Mouse (Mus musculus): ENCODE measurements at regions not wholly inside any gene's neighbourhood (a gene's known extent, or its start where the extent isn't known, plus 50 kb on each side); places are given as distances from the start of the nearest gene placed in this dataset.

- Histone ChIP-seq H3K4me1 (no peaks in the 10 kb centered on the region), H3K4me3 (no peak overlapping the region), H3K36me3 (no peaks in the 10 kb centered on the region), H3K4me2 (no peak overlapping the region), H3K27me3 (no peaks in the 10 kb centered on the region), H3K9me3 (no peaks in the 10 kb centered on the region), H3K9ac (no peak overlapping the region), H3K27ac (no peak overlapping the region)
- WGBS: 71% methylated on average over 6 of the region's 6 CpGs
- no peak for ATAC-seq (ENCODE audit: borderline replicate concordance, extremely low read depth, low FRiP score, low TSS enrichment)
Observed at GRCm38 (mm10) chr2:77358176-77358575, 77.8 kb upstream of the Sestd1 start.

GRCm38 (mm10) chr2:77356798-77357197 is 76.4 kb upstream of the Sestd1 start:
- Histone ChIP-seq H3K4me2 (no peak overlapping the region), H3K4me1 (no peaks in the 10 kb centered on the region), H3K36me3 (no peaks in the 10 kb centered on the region), H3K27ac (no peak overlapping the region), H3K27me3 (no peaks in the 10 kb centered on the region), H3K9ac (no peak overlapping the region), H3K4me3 (no peak overlapping the region), H3K9me3 (no peaks in the 10 kb centered on the region)
- WGBS: 63% methylated on average over 10 of the region's 10 CpGs
- no peak for ATAC-seq (ENCODE audit: borderline replicate concordance, extremely low read depth, low FRiP score, low TSS enrichment)

- WGBS: 69% methylated on average over 8 of the region's 8 CpGs
- Histone ChIP-seq H3K27ac (no peak overlapping the region), H3K4me2 (no peak overlapping the region), H3K4me3 (no peak overlapping the region), H3K9ac (no peak overlapping the region), H3K27me3 (no peaks in the 10 kb centered on the region), H3K4me1 (no peaks in the 10 kb centered on the region), H3K9me3 (no peaks in the 10 kb centered on the region), H3K36me3 (no peaks in the 10 kb centered on the region)
- no peak for ATAC-seq (ENCODE audit: borderline replicate concordance, extremely low read depth, low FRiP score, low TSS enrichment)
Observed at GRCm38 (mm10) chr2:77351987-77352628, 71.7 kb upstream of the Sestd1 start.

- Histone ChIP-seq H3K27ac (no peak overlapping the region), H3K4me3 (no peak overlapping the region), H3K4me2 (no peak overlapping the region), H3K4me1 (no peaks in the 10 kb centered on the region), H3K9ac (no peak overlapping the region), H3K27me3 (no peaks in the 10 kb centered on the region), H3K9me3 (no peaks in the 10 kb centered on the region), H3K36me3 (no peaks in the 10 kb centered on the region)
- 93% methylated on average over 5 of the region's 5 CpGs for WGBS
- ATAC-seq (ENCODE audit: borderline replicate concordance, extremely low read depth, low FRiP score, low TSS enrichment): no peak
Observed at GRCm38 (mm10) chr2:77347027-77347426, 66.6 kb upstream of the Sestd1 start.

- no peak overlapping the region for H3K4me3 ChIP-seq
- no peak overlapping the region for H3K9ac ChIP-seq
- no peaks in the 10 kb centered on the region for H3K36me3 ChIP-seq
- H3K27me3 ChIP-seq: no peaks in the 10 kb centered on the region
- no peaks in the 10 kb centered on the region for H3K4me1 ChIP-seq
- no peak overlapping the region for H3K27ac ChIP-seq
- no peak overlapping the region for H3K4me2 ChIP-seq
- H3K9me3 ChIP-seq: no peaks in the 10 kb centered on the region
- WGBS: 93% methylated on average over 16 of the region's 16 CpGs
- ATAC-seq (ENCODE audit: borderline replicate concordance, extremely low read depth, low FRiP score, low TSS enrichment): no peak
Observed at GRCm38 (mm10) chr2:77343736-77344440, 63.5 kb upstream of the Sestd1 start.

GRCm38 (mm10) chr2:77342416-77342815 is 62.0 kb upstream of the Sestd1 start:
- no peaks in the 10 kb centered on the region for H3K27me3 ChIP-seq
- ATAC-seq (ENCODE audit: borderline replicate concordance, extremely low read depth, low FRiP score, low TSS enrichment): no peak
- H3K36me3 ChIP-seq: no peaks in the 10 kb centered on the region
- no peak overlapping the region for H3K4me2 ChIP-seq
- no peaks in the 10 kb centered on the region for H3K4me1 ChIP-seq
- H3K9ac ChIP-seq: no peak overlapping the region
- H3K9me3 ChIP-seq: no peaks in the 10 kb centered on the region
- WGBS: 28% methylated on average over 2 of the region's 2 CpGs
- no peak overlapping the region for H3K27ac ChIP-seq
- H3K4me3 ChIP-seq: no peak overlapping the region

GRCm38 (mm10) chr2:77341575-77342332 is 61.4 kb upstream of the Sestd1 start:
- Histone ChIP-seq H3K4me3 (no peak overlapping the region), H3K4me2 (no peak overlapping the region), H3K36me3 (no peaks in the 10 kb centered on the region), H3K9me3 (no peaks in the 10 kb centered on the region), H3K4me1 (no peaks in the 10 kb centered on the region), H3K9ac (no peak overlapping the region), H3K27ac (no peak overlapping the region), H3K27me3 (no peaks in the 10 kb centered on the region)
- WGBS: 43% methylated on average over 12 of the region's 12 CpGs
- ATAC-seq (ENCODE audit: borderline replicate concordance, extremely low read depth, low FRiP score, low TSS enrichment): peak; percentile 29; the same call in 1 of the 2 replicates

- ATAC-seq (ENCODE audit: borderline replicate concordance, extremely low read depth, low FRiP score, low TSS enrichment): no peak
- H3K4me1 ChIP-seq: no peaks in the 10 kb centered on the region
- H3K9me3 ChIP-seq: no peaks in the 10 kb centered on the region
- H3K4me3 ChIP-seq: no peak overlapping the region
- no peak overlapping the region for H3K4me2 ChIP-seq
- H3K9ac ChIP-seq: no peak overlapping the region
- no peak overlapping the region for H3K27ac ChIP-seq
- 86% methylated on average over 6 of the region's 6 CpGs for WGBS
- H3K27me3 ChIP-seq: no peaks in the 10 kb centered on the region
- no peaks in the 10 kb centered on the region for H3K36me3 ChIP-seq
Observed at GRCm38 (mm10) chr2:77340076-77340475, 59.7 kb upstream of the Sestd1 start.

GRCm38 (mm10) chr2:77337786-77338406 is 57.5 kb upstream of the Sestd1 start:
- H3K4me2 ChIP-seq: no peak overlapping the region
- H3K4me3 ChIP-seq: no peak overlapping the region
- H3K4me1 ChIP-seq: no peaks in the 10 kb centered on the region
- H3K9ac ChIP-seq: no peak overlapping the region
- no peaks in the 10 kb centered on the region for H3K36me3 ChIP-seq
- no peak for ATAC-seq (ENCODE audit: borderline replicate concordance, extremely low read depth, low FRiP score, low TSS enrichment)
- no peaks in the 10 kb centered on the region for H3K27me3 ChIP-seq
- WGBS: 73% methylated on average over 3 of the region's 3 CpGs
- H3K27ac ChIP-seq: no peak overlapping the region
- no peaks in the 10 kb centered on the region for H3K9me3 ChIP-seq

GRCm38 (mm10) chr2:77337318-77337717 is 56.9 kb upstream of the Sestd1 start:
- no peak overlapping the region for H3K9ac ChIP-seq
- H3K36me3 ChIP-seq: no peaks in the 10 kb centered on the region
- H3K27ac ChIP-seq: no peak overlapping the region
- H3K27me3 ChIP-seq: no peaks in the 10 kb centered on the region
- no peak overlapping the region for H3K4me3 ChIP-seq
- H3K4me1 ChIP-seq: no peaks in the 10 kb centered on the region
- no peak for ATAC-seq (ENCODE audit: borderline replicate concordance, extremely low read depth, low FRiP score, low TSS enrichment)
- 77% methylated on average over 3 of the region's 3 CpGs for WGBS
- no peaks in the 10 kb centered on the region for H3K9me3 ChIP-seq
- H3K4me2 ChIP-seq: no peak overlapping the region

- no peaks in the 10 kb centered on the region for H3K4me1 ChIP-seq
- no peaks in the 10 kb centered on the region for H3K36me3 ChIP-seq
- no peaks in the 10 kb centered on the region for H3K27me3 ChIP-seq
- H3K9ac ChIP-seq: no peak overlapping the region
- no peaks in the 10 kb centered on the region for H3K9me3 ChIP-seq
- H3K4me3 ChIP-seq: no peak overlapping the region
- no peak for ATAC-seq (ENCODE audit: borderline replicate concordance, extremely low read depth, low FRiP score, low TSS enrichment)
- H3K4me2 ChIP-seq: no peak overlapping the region
- no peak overlapping the region for H3K27ac ChIP-seq
- 79% methylated on average over 3 of the region's 3 CpGs for WGBS
Observed at GRCm38 (mm10) chr2:77336810-77337209, 56.4 kb upstream of the Sestd1 start.

GRCm38 (mm10) chr2:77334706-77335105 is 54.3 kb upstream of the Sestd1 start:
- Histone ChIP-seq H3K9me3 (no peaks in the 10 kb centered on the region), H3K27ac (no peak overlapping the region), H3K4me1 (no peaks in the 10 kb centered on the region), H3K9ac (no peak overlapping the region), H3K4me2 (no peak overlapping the region), H3K27me3 (no peaks in the 10 kb centered on the region), H3K4me3 (no peak overlapping the region), H3K36me3 (no peaks in the 10 kb centered on the region)
- ATAC-seq (ENCODE audit: borderline replicate concordance, extremely low read depth, low FRiP score, low TSS enrichment): no peak
- WGBS: 67% methylated on average over 9 of the region's 9 CpGs

Data from lung, embryonic 15.5 days (tissue).